8 mouse cellular contexts compared by ENCODE assay signal in the genomic region with DNA sequence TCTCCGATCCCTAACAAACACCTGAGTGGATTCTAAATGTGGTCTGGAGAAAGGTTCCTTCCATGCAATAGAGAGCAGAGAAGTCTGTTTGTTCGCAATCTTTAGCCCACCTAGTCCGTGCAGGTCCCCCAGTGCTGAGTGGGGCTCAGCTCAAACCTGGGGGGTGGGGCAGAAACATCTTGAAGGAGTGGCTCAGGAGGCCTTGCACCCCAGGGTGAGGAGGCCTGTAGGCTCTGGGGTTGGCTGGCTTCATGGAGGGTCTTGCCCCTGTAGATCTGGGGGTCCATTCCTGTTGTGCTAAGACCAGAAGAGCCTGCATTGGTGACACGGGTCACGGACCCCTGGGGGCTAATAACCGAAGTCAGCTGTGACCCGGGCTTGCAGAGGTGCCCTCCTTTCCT. TPM values are rescaled to one million over a fixed set of nuclear protein-coding genes. Genes with fewer than 3 reads are reported as not detected.
DNase-seq lines count a peak whose midpoint lies in the region; ATAC-seq and TF ChIP-seq lines count a peak whose summit lies in the region.

No protein-coding gene starts in this region.

- WGBS in heart, embryonic 12.5 days, result 29% methylated on average over 7 of the region's 7 CpGs
- 19% methylated on average over 7 of the region's 7 CpGs for WGBS in hindbrain, embryonic 10.5 days
- WGBS in midbrain, embryonic 12.5 days, result 15% methylated on average over 7 of the region's 7 CpGs
- WGBS in thymus, adult 2 months, result 88% methylated on average over 7 of the region's 7 CpGs

- no peak for TF ChIP-seq CTCF in thymus, adult 2 months (IDR thresholded peaks at IDR 0.05; ENCODE audit: borderline replicate concordance, control insufficient read depth, extremely low read depth, insufficient read depth, low read length, poor library complexity)

- peak overlapping the region; percentile 96 for H3K4me2 ChIP-seq in heart, embryonic 12.5 days
- H3K4me2 ChIP-seq in midbrain, embryonic 12.5 days (replicated peaks), result peak overlapping the region; percentile 80

- ATAC-seq in heart, embryonic 12.5 days (ENCODE audit: insufficient number of reproducible peaks, low FRiP score), result no peak
- ATAC-seq in midbrain, embryonic 12.5 days (ENCODE audit: low FRiP score, low read depth), result no peak

- no peak overlapping the region for H3K27ac ChIP-seq in heart, embryonic 12.5 days (ENCODE audit: poor library complexity, severe bottlenecking)
- H3K27ac ChIP-seq in brown adipose tissue, adult 24 weeks (replicated peaks; ENCODE audit: low read depth, low read length), result no peak overlapping the region
- H3K27ac ChIP-seq in hindbrain, embryonic 10.5 days, result no peak overlapping the region
- no peak overlapping the region for H3K27ac ChIP-seq in midbrain, embryonic 12.5 days (replicated peaks)
- no peak overlapping the region for H3K27ac ChIP-seq in thymus, adult 2 months (ENCODE audit: control insufficient read depth, insufficient read depth, low read length)

- no peak for DNase-seq in heart, adult 18-20 months
- DNase-seq in hindbrain, embryonic 10.5 days (ENCODE audit: low spot score), result no peak
- no peak for DNase-seq in thymus, adult 2 months
- DNase-seq in spleen, adult 18-20 months, result no peak
- no peak for DNase-seq in lung, adult 18-20 months

- peak overlapping the region; percentile 82 for H3K4me3 ChIP-seq in heart, embryonic 12.5 days
- H3K4me3 ChIP-seq in brown adipose tissue, adult 24 weeks (ENCODE audit: insufficient read depth, low read depth, low read length), result peak overlapping the region; percentile 78
- H3K4me3 ChIP-seq in hindbrain, embryonic 10.5 days, result peak overlapping the region; percentile 71
- peak overlapping the region; percentile 71 for H3K4me3 ChIP-seq in midbrain, embryonic 12.5 days
- no peak overlapping the region for H3K4me3 ChIP-seq in thymus, adult 2 months (ENCODE audit: control insufficient read depth, insufficient read depth, low read length)

- peaks cover 45% of the 10 kb centered on the region for H3K27me3 ChIP-seq in heart, embryonic 12.5 days (replicated peaks)
- peaks cover 67% of the 10 kb centered on the region for H3K27me3 ChIP-seq in hindbrain, embryonic 10.5 days (ENCODE audit: insufficient read depth, poor library complexity, severe bottlenecking)
- H3K27me3 ChIP-seq in midbrain, embryonic 12.5 days, result peaks cover 57% of the 10 kb centered on the region
- no peaks in the 10 kb centered on the region; the same call in 1 of the 2 replicates for H3K27me3 ChIP-seq in thymus, adult 2 months (ENCODE audit: control insufficient read depth, insufficient read depth, low read length)

- H3K9ac ChIP-seq in heart, embryonic 12.5 days, result peak overlapping the region; percentile 82; the same call in 1 of the 2 replicates
- H3K9ac ChIP-seq in midbrain, embryonic 12.5 days (replicated peaks), result peak overlapping the region; percentile 70

- no peaks in the 10 kb centered on the region for H3K36me3 ChIP-seq in heart, embryonic 12.5 days
- no peaks in the 10 kb centered on the region for H3K36me3 ChIP-seq in hindbrain, embryonic 10.5 days
- H3K36me3 ChIP-seq in midbrain, embryonic 12.5 days, result no peaks in the 10 kb centered on the region
- no peaks in the 10 kb centered on the region for H3K36me3 ChIP-seq in thymus, adult 2 months (ENCODE audit: control insufficient read depth, insufficient read depth, low read length)

- peaks cover 13% of the 10 kb centered on the region for H3K4me1 ChIP-seq in heart, embryonic 12.5 days (replicated peaks)
- H3K4me1 ChIP-seq in brown adipose tissue, adult 24 weeks (ENCODE audit: control insufficient read depth, insufficient read depth, insufficient read length, low read length), result no peaks in the 10 kb centered on the region
- H3K4me1 ChIP-seq in hindbrain, embryonic 10.5 days (replicated peaks), result peaks cover 35% of the 10 kb centered on the region
- H3K4me1 ChIP-seq in midbrain, embryonic 12.5 days, result peaks cover 10% of the 10 kb centered on the region
- H3K4me1 ChIP-seq in thymus, adult 2 months (replicated peaks; ENCODE audit: control insufficient read depth, insufficient read depth, low read length), result peaks cover 23% of the 10 kb centered on the region

- no peaks in the 10 kb centered on the region for H3K9me3 ChIP-seq in heart, embryonic 12.5 days (replicated peaks)
- H3K9me3 ChIP-seq in hindbrain, embryonic 10.5 days, result no peaks in the 10 kb centered on the region
- no peaks in the 10 kb centered on the region for H3K9me3 ChIP-seq in midbrain, embryonic 12.5 days

- TF ChIP-seq POLR2A in thymus, adult 2 months (IDR thresholded peaks at IDR 0.05; ENCODE audit: control insufficient read depth, extremely low read depth, insufficient read depth, low read length, poor library complexity), result no peak

RNA-seq across cellular contexts. Expression of gene Rpl3, which starts 0.4 kb away (rescaled TPM):
- polyA plus RNA-seq in heart, embryonic 12.5 days (2016; fragmentation: Nextera tagmentation; extraction: Ambion mirVana), result 601 and 631 TPM in 2 replicates
- 100 to 1,000 TPM; 163 to 184 TPM for total RNA-seq in heart, adult 18-20 months (2021)
- polyA plus RNA-seq in brown adipose tissue, adult 24 weeks (2012; ENCODE audit: insufficient read depth, insufficient read length, missing spikeins), result 424 and 522 TPM in 2 replicates
- polyA plus RNA-seq in hindbrain, embryonic 10.5 days (2016; fragmentation: Nextera tagmentation; extraction: Ambion mirVana), result 806 and 957 TPM in 2 replicates
- polyA plus RNA-seq in midbrain, embryonic 12.5 days (2016; fragmentation: Nextera tagmentation; extraction: Ambion mirVana), result 652 and 673 TPM in 2 replicates
- 627 and 715 TPM in 2 replicates for polyA plus RNA-seq in thymus, adult 2 months (2012; rRNA removed)

RNA-seq across cellular contexts. Expression of gene Syngr1, which starts 0.9 kb away (rescaled TPM):
- 17.2 and 19.0 TPM in 2 replicates for polyA plus RNA-seq in heart, embryonic 12.5 days (2016; fragmentation: Nextera tagmentation; extraction: Ambion mirVana)
- 100 to 1,000 TPM in 1 of 2 experiments, 10 to 100 TPM in 1; 80.2 to 107 TPM for total RNA-seq in heart, adult 18-20 months (2021)
- 47.9 and 62.7 TPM in 2 replicates for polyA plus RNA-seq in brown adipose tissue, adult 24 weeks (2012; ENCODE audit: insufficient read depth, insufficient read length, missing spikeins)
- polyA plus RNA-seq in hindbrain, embryonic 10.5 days (2016; fragmentation: Nextera tagmentation; extraction: Ambion mirVana), result 7.6 and 7.7 TPM in 2 replicates
- polyA plus RNA-seq in midbrain, embryonic 12.5 days (2016; fragmentation: Nextera tagmentation; extraction: Ambion mirVana), result 10.8 and 10.9 TPM in 2 replicates
- polyA plus RNA-seq in thymus, adult 2 months (2012; rRNA removed), result 91.8 and 121 TPM in 2 replicates

RNA-seq across cellular contexts. Expression of gene Tab1, which starts 40.9 kb away (rescaled TPM):
- polyA plus RNA-seq in heart, embryonic 12.5 days (2016; fragmentation: Nextera tagmentation; extraction: Ambion mirVana), result 30.5 TPM in 2 replicates
- 10 to 100 TPM; 14.8 to 18.4 TPM for total RNA-seq in heart, adult 18-20 months (2021)
- polyA plus RNA-seq in brown adipose tissue, adult 24 weeks (2012; ENCODE audit: insufficient read depth, insufficient read length, missing spikeins), result 4.8 and 5.7 TPM in 2 replicates
- 41.3 and 42.8 TPM in 2 replicates for polyA plus RNA-seq in hindbrain, embryonic 10.5 days (2016; fragmentation: Nextera tagmentation; extraction: Ambion mirVana)
- 41.9 and 43.6 TPM in 2 replicates for polyA plus RNA-seq in midbrain, embryonic 12.5 days (2016; fragmentation: Nextera tagmentation; extraction: Ambion mirVana)
- polyA plus RNA-seq in thymus, adult 2 months (2012; rRNA removed), result 53.8 and 61.0 TPM in 2 replicates
